Mouse (Mus musculus): ENCODE results near the gene Usp10. TPM values are rescaled to one million over a fixed set of nuclear protein-coding genes. Genes with fewer than 3 reads are reported as not detected.

The Usp10 gene
- polyA plus RNA-seq, 1 experiment from 2014 or later: 113 TPM

DNA sequence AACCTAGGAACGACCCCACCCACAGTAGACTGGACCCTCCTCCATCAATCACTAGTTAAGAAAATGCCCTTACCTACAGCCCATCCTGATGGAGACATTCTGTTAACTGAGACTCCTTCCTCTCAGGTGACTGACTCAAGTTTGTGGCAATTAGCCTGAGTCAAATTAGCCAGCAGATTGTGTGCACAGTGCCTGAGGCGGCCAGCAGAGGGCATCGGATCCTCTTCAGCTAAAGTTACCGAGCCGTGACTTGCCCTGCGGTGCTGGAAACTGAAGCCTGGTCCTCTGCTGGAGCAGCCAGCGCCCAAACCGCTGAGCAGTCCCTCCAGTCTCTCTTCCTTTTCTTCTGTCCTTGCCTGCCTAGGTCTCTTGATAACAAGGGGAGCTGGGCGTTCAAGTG lies 57.3 kb downstream of the Usp10 start:
- 87% methylated on average over 9 of the region's 9 CpGs for WGBS
- H3K4me3 ChIP-seq: no peak overlapping the region
- no peak overlapping the region for H3K9ac ChIP-seq
- peaks cover 13% of the 10 kb centered on the region; the same call in 1 of the 2 replicates for H3K4me1 ChIP-seq
- no peaks in the 10 kb centered on the region for H3K9me3 ChIP-seq
- no peak for ATAC-seq (ENCODE audit: insufficient number of reproducible peaks, low FRiP score, low TSS enrichment, low read depth)
- 0 out of 2 replicates have a peak, but pooled peaks cover 2% of the 10 kb centered on the region for H3K27me3 ChIP-seq
- no peak overlapping the region for H3K4me2 ChIP-seq
- H3K27ac ChIP-seq: no peak overlapping the region
- H3K36me3 ChIP-seq: no peaks in the 10 kb centered on the region

DNA sequence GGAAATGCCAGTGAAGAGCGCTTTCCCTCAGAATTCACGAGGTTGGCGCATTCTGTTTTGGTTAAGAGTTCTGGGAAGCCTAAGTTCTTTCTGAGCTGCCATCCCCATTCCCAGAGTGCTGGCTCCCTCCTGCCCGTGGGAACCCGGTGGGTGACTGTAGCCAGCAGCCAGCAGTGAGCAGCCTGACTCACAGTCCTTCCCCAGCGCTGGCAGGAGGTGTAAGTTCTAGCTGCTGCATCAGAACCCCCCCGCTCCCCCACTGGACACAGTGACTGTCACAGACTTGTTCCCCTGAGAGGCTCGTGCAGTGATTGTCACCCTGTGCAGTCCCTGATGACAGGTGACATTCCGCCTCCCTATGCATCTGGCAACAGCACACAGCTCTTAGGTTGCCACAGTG lies 60.0 kb downstream of the Usp10 start:
- WGBS: 73% methylated on average over 9 of the region's 9 CpGs

DNA sequence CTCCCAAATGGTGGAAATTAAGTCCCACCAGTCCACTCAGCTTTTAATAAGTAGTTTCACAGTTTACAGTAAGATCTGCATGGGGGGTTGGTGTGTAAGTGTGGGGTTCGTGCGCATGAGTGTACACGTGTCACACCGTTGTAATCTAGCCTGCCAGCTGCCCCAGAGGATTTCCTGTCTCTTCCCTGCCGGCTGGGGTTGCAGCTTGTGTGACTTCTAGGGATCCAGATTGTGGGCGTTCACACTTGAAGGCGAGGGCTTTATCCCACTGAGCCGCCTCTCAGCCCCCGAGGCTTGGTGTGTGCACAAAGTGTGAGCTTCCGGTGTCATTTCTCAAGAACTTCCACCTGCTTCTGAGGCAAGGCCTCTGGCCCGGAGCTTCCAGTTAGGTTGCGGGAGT lies 62.4 kb downstream of the Usp10 start:
- Histone ChIP-seq H3K4me3 (no peak overlapping the region), H3K9ac (no peak overlapping the region), H3K4me2 (no peak overlapping the region), H3K9me3 (no peaks in the 10 kb centered on the region), H3K4me1 (0 out of 2 replicates have a peak, but pooled peaks cover 8% of the 10 kb centered on the region), H3K27me3 (0 out of 2 replicates have a peak, but pooled peaks cover 2% of the 10 kb centered on the region), H3K27ac (no peak overlapping the region), H3K36me3 (no peaks in the 10 kb centered on the region)
- no peak for ATAC-seq (ENCODE audit: insufficient number of reproducible peaks, low FRiP score, low TSS enrichment, low read depth)
- WGBS: 51% methylated on average over 12 of the region's 12 CpGs

More for the DNA sequence above, 60.0 kb downstream of the Usp10 start:
- Histone ChIP-seq H3K4me3 (no peak overlapping the region), H3K27me3 (0 out of 2 replicates have a peak, but pooled peaks cover 2% of the 10 kb centered on the region), H3K9me3 (no peaks in the 10 kb centered on the region), H3K36me3 (no peaks in the 10 kb centered on the region), H3K4me2 (no peak overlapping the region), H3K9ac (no peak overlapping the region), H3K4me1 (0 out of 2 replicates have a peak, but pooled peaks cover 8% of the 10 kb centered on the region), H3K27ac (no peak overlapping the region)
- ATAC-seq (ENCODE audit: insufficient number of reproducible peaks, low FRiP score, low TSS enrichment, low read depth): no peak

DNA sequence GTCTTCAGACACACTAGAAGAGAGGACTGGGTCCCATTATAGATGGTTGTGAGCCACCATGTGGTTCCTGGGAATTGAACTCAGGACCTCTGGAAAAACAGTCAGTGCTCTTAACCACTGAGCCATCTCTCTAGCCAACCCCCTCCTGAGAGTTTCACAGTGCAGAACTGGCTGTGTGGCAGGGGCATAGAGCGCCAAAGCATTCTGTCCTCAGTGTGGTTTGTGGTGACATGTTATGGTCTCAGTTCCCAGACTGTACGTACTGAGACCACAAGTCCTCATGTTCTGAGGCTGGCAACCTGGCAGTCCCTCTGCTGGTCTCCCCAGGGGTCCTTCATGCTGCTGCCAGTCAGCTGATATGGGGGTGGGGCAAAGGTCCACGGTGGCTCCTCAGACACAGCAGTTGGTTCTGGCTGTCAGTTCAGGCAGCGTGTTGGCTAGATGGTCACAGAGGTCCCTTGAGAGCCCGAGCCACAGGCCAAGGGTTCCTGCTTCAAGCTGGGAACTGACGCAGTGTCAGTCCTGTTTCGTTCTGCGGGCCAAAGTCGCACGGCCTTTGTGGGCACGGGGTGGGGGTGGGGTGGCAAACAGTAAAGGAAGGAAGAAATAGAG lies 68.7 kb downstream of the Usp10 start:
- Histone ChIP-seq H3K36me3 (no peaks in the 10 kb centered on the region), H3K27me3 (no peaks in the 10 kb centered on the region), H3K4me2 (no peak overlapping the region), H3K9ac (no peak overlapping the region), H3K4me1 (0 out of 2 replicates have a peak, but pooled peaks cover 3% of the 10 kb centered on the region), H3K9me3 (no peaks in the 10 kb centered on the region), H3K27ac (no peak overlapping the region), H3K4me3 (no peak overlapping the region)
- no peak for ATAC-seq (ENCODE audit: insufficient number of reproducible peaks, low FRiP score, low TSS enrichment, low read depth)
- 66% methylated on average over 11 of the region's 11 CpGs for WGBS

DNA sequence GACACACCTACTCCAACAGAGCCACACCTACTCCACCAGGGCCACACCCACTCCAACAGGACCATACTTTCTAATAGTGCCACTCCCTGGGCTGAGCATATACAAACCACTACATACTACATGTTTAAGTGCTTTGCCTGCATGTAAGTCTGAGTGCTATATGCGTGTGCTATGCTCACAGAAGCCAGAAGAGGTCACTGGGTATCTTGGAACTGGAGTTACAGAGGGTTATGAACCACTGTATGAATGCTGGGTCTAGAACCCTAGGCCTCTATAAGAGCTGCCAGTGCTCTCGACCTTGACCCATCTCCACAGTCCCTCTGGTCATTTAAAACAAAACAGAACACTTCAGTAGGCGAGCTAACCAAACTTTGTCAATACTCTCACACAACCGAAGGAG lies 71.1 kb downstream of the Usp10 start:
- Histone ChIP-seq H3K27me3 (no peaks in the 10 kb centered on the region), H3K36me3 (no peaks in the 10 kb centered on the region), H3K9me3 (no peaks in the 10 kb centered on the region), H3K4me1 (no peaks in the 10 kb centered on the region), H3K9ac (no peak overlapping the region), H3K4me3 (no peak overlapping the region), H3K4me2 (no peak overlapping the region), H3K27ac (no peak overlapping the region)
- 78% methylated on average over 4 of the region's 4 CpGs for WGBS
- ATAC-seq (ENCODE audit: insufficient number of reproducible peaks, low FRiP score, low TSS enrichment, low read depth): no peak

DNA sequence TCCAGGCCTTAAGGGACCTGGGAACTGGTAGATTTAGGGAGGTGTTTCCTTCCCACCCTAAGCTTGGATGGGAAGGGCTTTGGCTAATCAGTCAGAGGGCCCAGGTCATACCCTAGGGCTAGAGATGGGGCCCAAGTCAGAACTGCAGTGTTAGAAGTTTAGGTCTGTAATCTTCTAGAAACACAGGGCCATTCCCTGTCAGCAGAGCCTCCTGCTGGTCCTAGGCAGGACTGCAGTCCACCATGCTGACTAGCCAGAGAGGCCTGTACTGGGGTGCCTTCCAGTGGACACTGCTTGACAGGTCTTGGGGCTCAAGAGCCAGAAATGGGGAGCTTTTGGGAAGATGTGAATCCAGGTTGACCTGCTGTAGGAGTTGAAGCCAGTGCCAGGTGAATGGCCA lies 73.9 kb downstream of the Usp10 start:
- no peak overlapping the region for H3K27ac ChIP-seq
- H3K9me3 ChIP-seq: no peaks in the 10 kb centered on the region
- no peaks in the 10 kb centered on the region for H3K36me3 ChIP-seq
- H3K4me3 ChIP-seq: no peak overlapping the region
- no peaks in the 10 kb centered on the region; the same call in 1 of the 2 replicates for H3K4me1 ChIP-seq
- H3K4me2 ChIP-seq: no peak overlapping the region
- H3K27me3 ChIP-seq: no peaks in the 10 kb centered on the region
- ATAC-seq (ENCODE audit: insufficient number of reproducible peaks, low FRiP score, low TSS enrichment, low read depth): no peak
- no peak overlapping the region for H3K9ac ChIP-seq

DNA sequence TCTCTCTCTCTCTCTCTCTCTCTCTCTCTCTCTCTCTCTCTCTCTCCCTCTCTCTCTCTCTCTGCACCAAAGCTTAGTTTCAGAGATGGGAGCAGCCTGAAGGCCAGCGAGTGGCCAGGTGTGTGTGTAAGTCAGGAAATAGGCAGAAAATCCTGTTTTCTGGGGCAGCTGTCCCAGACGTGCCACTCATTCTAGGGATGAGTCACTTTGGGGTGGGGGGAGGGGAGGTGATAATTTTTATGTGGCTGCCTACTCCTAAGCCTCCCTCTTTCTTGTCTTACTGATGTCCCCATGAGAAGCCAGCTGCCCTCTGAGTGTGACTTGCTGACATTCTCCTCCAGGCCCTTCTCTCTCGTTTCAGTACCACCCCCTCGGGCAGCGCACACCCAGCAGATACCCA lies 76.0 kb downstream of the Usp10 start:
- H3K9ac ChIP-seq: no peak overlapping the region
- no peak overlapping the region for H3K4me3 ChIP-seq
- WGBS: 55% methylated on average over 5 of the region's 5 CpGs
- no peak for ATAC-seq (ENCODE audit: insufficient number of reproducible peaks, low FRiP score, low TSS enrichment, low read depth)
- peaks cover 8% of the 10 kb centered on the region for H3K27me3 ChIP-seq
- H3K4me2 ChIP-seq: no peak overlapping the region
- H3K9me3 ChIP-seq: no peaks in the 10 kb centered on the region
- H3K36me3 ChIP-seq: no peaks in the 10 kb centered on the region
- H3K4me1 ChIP-seq: no peaks in the 10 kb centered on the region; the same call in 1 of the 2 replicates
- no peak overlapping the region for H3K27ac ChIP-seq

DNA sequence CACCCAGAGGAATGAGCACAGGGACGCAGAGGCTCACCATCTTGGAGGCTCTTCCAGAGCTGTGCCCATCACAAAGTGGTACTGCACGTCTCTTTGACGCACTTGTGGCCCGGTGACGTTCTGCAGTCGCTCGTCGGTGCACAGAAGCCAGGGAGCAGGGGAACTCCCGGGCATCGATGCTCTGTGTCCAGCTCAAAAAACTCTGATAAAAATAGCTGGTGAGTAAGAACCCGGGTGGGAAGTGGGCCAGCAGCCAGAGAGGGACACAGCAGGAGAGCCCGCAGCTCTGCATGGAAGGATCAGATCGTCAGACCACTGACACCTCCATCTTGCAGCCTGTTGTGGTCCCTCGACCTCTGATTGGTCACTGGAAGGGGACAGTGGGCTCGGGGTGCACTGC lies 77.9 kb downstream of the Usp10 start:
- Histone ChIP-seq H3K36me3 (no peaks in the 10 kb centered on the region), H3K4me1 (peaks cover 14% of the 10 kb centered on the region), H3K9me3 (no peaks in the 10 kb centered on the region), H3K27me3 (peaks cover 27% of the 10 kb centered on the region), H3K4me3 (no peak overlapping the region), H3K4me2 (no peak overlapping the region), H3K27ac (no peak overlapping the region), H3K9ac (no peak overlapping the region)
- 73% methylated on average over 15 of the region's 15 CpGs for WGBS
- no peak for ATAC-seq (ENCODE audit: insufficient number of reproducible peaks, low FRiP score, low TSS enrichment, low read depth)

DNA sequence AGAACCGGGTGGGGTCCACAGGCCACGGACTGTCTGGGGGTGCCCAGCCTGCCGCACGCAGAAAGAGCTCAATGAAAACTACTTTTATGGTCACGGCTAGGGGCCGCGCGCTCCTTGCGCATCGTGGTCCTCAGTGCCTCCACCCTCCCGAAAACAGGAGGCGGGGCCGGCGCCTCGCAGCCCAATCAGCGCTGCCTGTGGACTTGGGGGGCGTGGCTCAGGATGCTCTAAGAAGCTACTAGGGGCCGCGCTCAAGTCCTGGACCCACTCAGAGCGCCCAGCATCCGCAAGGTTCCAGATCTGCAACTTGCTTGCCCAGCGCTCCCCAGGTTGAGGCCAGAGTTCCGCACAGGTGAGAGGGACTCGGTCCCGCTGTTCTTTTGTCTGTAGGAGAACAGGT lies 82.1 kb downstream of the Usp10 start, which contains the start of gene Crispld2:
Gene Crispld2 (plus strand): TSS at position 190 of the 400 bp plus-strand sequence.
- WGBS: under 1% methylated on average over 25 of the region's 25 CpGs
- Histone ChIP-seq H3K9ac (no peak within 1 kb of the TSS), H3K4me3 (peak within 1 kb of the TSS; percentile 34), H3K36me3 (no peaks in the 10 kb centered on the region), H3K4me1 (peaks cover 31% of the 10 kb centered on the region), H3K9me3 (no peaks in the 10 kb centered on the region), H3K27me3 (peaks cover 33% of the 10 kb centered on the region), H3K4me2 (peak within 1 kb of the TSS; percentile 57), H3K27ac (no peak within 1 kb of the TSS)
- ATAC-seq (ENCODE audit: insufficient number of reproducible peaks, low FRiP score, low TSS enrichment, low read depth): peak; percentile 81

DNA sequence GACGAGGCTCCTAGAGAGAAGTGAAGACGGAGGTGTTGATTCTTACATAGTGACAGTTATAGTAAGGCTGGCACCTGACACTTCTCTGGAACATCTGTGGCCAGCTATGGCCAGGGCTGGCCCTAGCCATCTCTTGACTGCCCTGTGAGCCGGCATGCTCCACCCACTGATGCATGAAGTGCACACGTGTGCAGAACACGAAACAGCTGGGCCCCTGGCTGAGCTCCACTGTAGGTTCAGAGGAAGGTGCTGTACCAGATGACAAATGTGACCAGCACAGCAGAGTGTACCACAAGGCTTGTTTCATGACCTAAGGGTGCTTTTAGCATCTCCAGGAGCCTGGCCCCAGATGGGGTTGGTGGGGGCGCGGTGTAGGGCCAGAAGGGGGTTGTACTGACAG lies 84.0 kb downstream of the Usp10 start:
- Histone ChIP-seq H3K9me3 (no peaks in the 10 kb centered on the region), H3K27ac (no peak overlapping the region), H3K27me3 (peaks cover 33% of the 10 kb centered on the region), H3K4me3 (no peak overlapping the region), H3K4me1 (peaks cover 31% of the 10 kb centered on the region), H3K36me3 (no peaks in the 10 kb centered on the region), H3K9ac (no peak overlapping the region), H3K4me2 (no peak overlapping the region)
- no peak for ATAC-seq (ENCODE audit: insufficient number of reproducible peaks, low FRiP score, low TSS enrichment, low read depth)
- 43% methylated on average over 7 of the region's 7 CpGs for WGBS

DNA sequence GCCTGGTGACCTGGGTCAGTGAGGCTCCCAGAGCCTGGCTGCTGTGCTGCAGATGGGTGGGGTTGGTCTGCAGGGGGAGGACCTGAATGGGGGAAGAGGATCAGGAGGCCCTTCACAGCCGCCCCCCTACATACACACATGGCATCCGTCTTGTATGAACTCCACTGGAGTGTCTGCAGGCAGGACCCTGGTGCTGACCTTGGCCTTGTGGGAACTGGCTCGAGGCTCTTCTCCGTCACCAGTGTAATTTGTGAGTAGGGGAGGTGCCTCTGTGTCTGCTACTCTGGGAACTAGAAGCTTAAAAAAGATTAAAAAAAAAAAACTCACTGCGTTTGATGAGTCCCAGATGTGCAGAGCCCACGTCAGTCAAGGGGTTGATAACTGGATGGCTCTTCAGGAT lies 84.4 kb downstream of the Usp10 start:
- no peak overlapping the region for H3K4me2 ChIP-seq
- H3K4me1 ChIP-seq: peaks cover 31% of the 10 kb centered on the region
- ATAC-seq (ENCODE audit: insufficient number of reproducible peaks, low FRiP score, low TSS enrichment, low read depth): no peak
- H3K27ac ChIP-seq: no peak overlapping the region
- no peak overlapping the region for H3K9ac ChIP-seq
- no peaks in the 10 kb centered on the region for H3K9me3 ChIP-seq
- 19% methylated on average over 6 of the region's 6 CpGs for WGBS
- H3K4me3 ChIP-seq: no peak overlapping the region
- H3K27me3 ChIP-seq: peaks cover 33% of the 10 kb centered on the region
- H3K36me3 ChIP-seq: no peaks in the 10 kb centered on the region

DNA sequence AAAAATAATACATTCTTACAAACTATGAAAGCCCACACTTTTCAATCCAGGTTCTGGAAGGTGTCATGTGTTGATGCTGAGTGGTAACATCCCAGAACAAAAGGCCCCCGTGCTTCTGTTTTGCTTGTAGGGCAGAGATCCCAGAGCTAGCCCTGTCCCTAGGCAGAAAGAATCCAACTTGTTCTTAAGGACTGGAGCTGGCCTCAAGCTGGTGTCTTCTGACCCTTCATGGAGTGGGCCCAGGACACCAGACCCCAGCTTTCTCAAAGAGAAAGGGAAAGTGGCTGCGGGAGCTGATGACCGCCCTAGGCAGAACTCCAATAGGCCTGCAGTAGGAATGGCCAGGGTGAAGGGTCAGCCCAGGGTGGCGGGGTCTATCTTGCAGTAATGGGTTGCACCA lies 87.1 kb downstream of the Usp10 start:
- Histone ChIP-seq H3K4me2 (no peak overlapping the region), H3K9ac (no peak overlapping the region), H3K4me1 (peaks cover 33% of the 10 kb centered on the region), H3K36me3 (no peaks in the 10 kb centered on the region), H3K4me3 (no peak overlapping the region), H3K27ac (no peak overlapping the region), H3K27me3 (peaks cover 14% of the 10 kb centered on the region), H3K9me3 (no peaks in the 10 kb centered on the region)
- ATAC-seq (ENCODE audit: insufficient number of reproducible peaks, low FRiP score, low TSS enrichment, low read depth): no peak
- 89% methylated on average over 4 of the region's 4 CpGs for WGBS

DNA sequence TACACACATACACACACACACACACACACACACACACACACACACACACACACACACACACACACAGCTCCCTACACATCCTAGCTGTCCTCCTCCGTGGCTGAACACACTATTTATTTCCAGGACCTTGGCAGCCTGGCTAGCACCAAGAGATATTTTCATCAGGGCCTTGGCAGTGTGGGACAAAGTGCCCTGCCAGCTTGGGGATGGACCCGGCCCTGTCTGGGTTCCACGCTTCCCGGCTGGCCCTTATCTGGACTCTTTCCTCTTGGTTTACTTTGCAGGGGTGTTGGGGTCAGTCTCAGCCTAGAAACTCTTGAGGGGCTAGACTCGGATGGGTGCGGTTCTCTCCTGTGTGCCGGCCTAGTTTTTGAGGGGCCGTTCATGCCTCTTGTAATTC lies 90.3 kb downstream of the Usp10 start:
- Histone ChIP-seq H3K4me1 (peaks cover 20% of the 10 kb centered on the region), H3K9ac (no peak overlapping the region), H3K27ac (peak overlapping the region; percentile 69), H3K36me3 (no peaks in the 10 kb centered on the region), H3K4me2 (no peak overlapping the region), H3K4me3 (no peak overlapping the region), H3K27me3 (no peaks in the 10 kb centered on the region), H3K9me3 (no peaks in the 10 kb centered on the region)
- no peak for ATAC-seq (ENCODE audit: insufficient number of reproducible peaks, low FRiP score, low TSS enrichment, low read depth)
- 46% methylated on average over 8 of the region's 8 CpGs for WGBS

Measured in limb, embryonic 15.5 days (tissue).